Mouse (Mus musculus) ES-E14 (cell line): Measurements from ENCODE around the gene Sacm1l.

Experiments used
- CHD2 ChIP-seq: IDR thresholded peaks from 2 replicates; pipeline ENCODE4 v1.6.1; 2014; ENCODE audit warnings: mild to moderate bottlenecking, low read depth, low read length, inconsistent platforms
- HCFC1 ChIP-seq: IDR thresholded peaks from 2 replicates; pipeline ENCODE4 v1.6.1; 2012; ENCODE audit warnings: low read length, inconsistent platforms, borderline replicate concordance; ENCODE audit not compliant: insufficient read depth
- MAFK ChIP-seq: IDR thresholded peaks from 2 replicates; pipeline ENCODE4 v1.6.1; 2014; ENCODE audit warnings: mild to moderate bottlenecking, low read depth, low read length, inconsistent platforms; ENCODE audit not compliant: insufficient read depth
- ZC3H11A ChIP-seq: IDR thresholded peaks from 2 replicates; pipeline ENCODE4 v1.6.1; 2012; ENCODE audit warnings: low read depth, mild to moderate bottlenecking, inconsistent platforms, low read length, borderline replicate concordance
- ZNF384 ChIP-seq: IDR thresholded peaks from 2 replicates; pipeline ENCODE4 v1.6.1; 2012; ENCODE audit warnings: low read depth, low read length, inconsistent platforms

DNA sequence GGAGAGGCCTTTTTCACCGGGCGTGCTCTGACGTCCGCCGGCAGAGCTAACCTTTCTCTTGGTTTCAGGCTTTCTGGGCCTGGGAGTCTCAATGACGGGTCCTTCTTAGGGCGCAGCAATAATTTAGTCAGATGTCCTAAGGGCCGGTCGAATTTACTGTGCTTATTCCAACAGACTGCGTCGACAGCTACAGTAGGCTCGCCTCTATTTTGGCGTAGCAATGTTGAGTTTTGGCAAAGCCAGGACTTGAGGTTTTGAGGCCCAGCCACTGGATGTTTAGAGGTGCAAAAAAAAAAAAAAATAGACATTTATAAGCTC is 558 bp downstream of the Sacm1l start:
- TF ChIP-seq CHD2 (no peak), ZC3H11A (no peak), HCFC1 (no peak), MAFK (no peak), ZNF384 (no peak)
